Comparison of ENCODE assay signal across 8 mouse cellular contexts in the genomic region with DNA sequence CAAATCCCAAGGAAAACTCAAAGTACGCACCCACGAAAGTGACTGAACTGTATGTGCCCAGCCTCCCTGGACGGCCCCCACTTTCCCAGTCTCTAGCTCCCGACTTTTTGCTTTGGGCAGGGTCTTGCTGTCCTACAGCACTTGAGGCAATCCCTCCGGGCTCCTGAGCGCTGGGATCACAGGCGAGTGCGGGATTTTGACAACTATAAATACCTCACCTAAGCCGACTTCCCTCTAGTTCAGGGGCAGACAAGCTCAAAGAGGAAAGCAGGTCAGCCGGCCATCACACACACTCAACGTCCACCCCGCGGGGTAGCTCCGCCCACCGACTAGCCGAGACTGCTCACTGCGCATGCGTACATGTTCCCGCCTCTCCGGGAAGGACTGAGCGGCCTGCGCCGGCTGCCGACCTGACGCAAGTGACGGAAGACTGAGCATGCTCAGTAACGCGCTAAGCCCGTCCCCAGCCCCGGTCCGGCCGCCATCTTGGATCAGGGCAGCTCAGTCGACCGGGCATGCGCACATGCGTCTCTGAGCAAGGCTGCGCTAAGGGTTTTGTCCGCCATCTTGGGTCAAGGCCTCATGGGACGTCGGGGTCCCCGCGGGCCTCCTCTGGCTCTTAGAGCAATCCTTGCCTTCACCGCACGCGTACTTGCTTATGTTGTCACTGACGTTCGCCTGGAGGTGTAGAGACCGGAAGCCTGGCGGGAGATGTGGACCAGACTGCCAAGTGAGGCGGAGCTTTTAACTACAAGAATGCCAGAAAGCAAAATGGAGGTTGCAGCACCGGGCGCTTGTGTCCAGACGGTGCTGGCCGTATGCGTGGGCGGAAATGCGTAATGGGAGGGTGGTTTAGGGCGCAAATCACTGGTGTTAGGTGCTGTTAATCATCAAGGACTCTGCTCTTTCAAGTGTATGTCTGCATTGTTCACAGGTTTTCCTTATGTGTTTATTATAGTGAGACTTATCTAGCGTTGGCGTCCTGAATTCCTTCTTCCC. TPM values are rescaled to one million over a fixed set of nuclear protein-coding genes. Genes with fewer than 3 reads are reported as not detected.
DNase-seq lines count a peak whose midpoint lies in the region; ATAC-seq lines count a peak whose summit lies in the region.

0610009B22Rik (minus strand) TSS at position 545 of the 999 bp plus-strand sequence.

- H3K36me3 ChIP-seq in hindbrain, embryonic 16.5 days (ENCODE audit: control insufficient read depth, insufficient read depth, low read length), result peaks cover 3% of the 10 kb centered on the region; the same call in 1 of the 2 replicates
- H3K36me3 ChIP-seq in macrophage (ENCODE audit: inconsistent target), result no peaks in the 10 kb centered on the region

- peaks cover 20% of the 10 kb centered on the region for H3K79me2 ChIP-seq in macrophage (ENCODE audit: inconsistent target)

- WGBS in hindbrain, embryonic 16.5 days, result under 1% methylated on average over 60 of the region's 60 CpGs
- WGBS in macrophage (ENCODE audit: missing documents), result under 1% methylated on average over 59 of the region's 60 CpGs

- peaks cover 12% of the 10 kb centered on the region for H3K4me1 ChIP-seq in hindbrain, embryonic 16.5 days (ENCODE audit: control insufficient read depth, insufficient read depth, low read depth, low read length)

- peak within 1 kb of the TSS; percentile 100 for H3K27ac ChIP-seq in hindbrain, embryonic 16.5 days (ENCODE audit: low read depth, low read length)
- H3K27ac ChIP-seq in macrophage, result peak within 1 kb of the TSS; percentile 97

- no peaks in the 10 kb centered on the region for H3K27me3 ChIP-seq in hindbrain, embryonic 16.5 days (replicated peaks; ENCODE audit: control insufficient read depth, insufficient read depth, low read length)

- peak within 1 kb of the TSS; percentile 80 for H3K4me3 ChIP-seq in hindbrain, embryonic 16.5 days (ENCODE audit: low read length)
- H3K4me3 ChIP-seq in macrophage (ENCODE audit: inconsistent target), result peak within 1 kb of the TSS; percentile 97

- H3K9ac ChIP-seq in hindbrain, embryonic 16.5 days (ENCODE audit: low read depth, low read length), result peak within 1 kb of the TSS; percentile 84

- H3K4me2 ChIP-seq in hindbrain, embryonic 16.5 days (ENCODE audit: low read length), result peak within 1 kb of the TSS; percentile 88

- DNase-seq in WW6 (ENCODE audit: low read depth, low spot score), result peak; percentile 100
- peak; percentile 99 to 100 for DNase-seq in cerebellum, postnatal 4 days (ENCODE audit: low spot score in 2 of 2)
- DNase-seq in gastrocnemius, adult 18-20 months (ENCODE audit: low spot score), result peak; percentile 100
- DNase-seq in left cerebral cortex, adult 18-20 months (ENCODE audit: low spot score in 2 of 2), result peak; percentile 100
- DNase-seq in right cerebral cortex, adult 18-20 months, result peak; percentile 100
- DNase-seq in urinary bladder, postnatal 10 days (ENCODE audit: low spot score), result peak; percentile 99

- peak; percentile 99 for ATAC-seq in hindbrain, embryonic 16.5 days

- no peaks in the 10 kb centered on the region for H3K9me3 ChIP-seq in hindbrain, embryonic 16.5 days (ENCODE audit: control insufficient read depth, low read length)

RNA-seq across cellular contexts. Expression of gene 0610009B22Rik, which starts in this region (rescaled TPM):
- 10 to 100 TPM; 40.2 to 46.1 TPM for total RNA-seq in gastrocnemius, adult 18-20 months (2021)
- polyA plus RNA-seq in hindbrain, embryonic 16.5 days (2015; fragmentation: Nextera tagmentation; extraction: Ambion mirVana), result 90.0 and 106 TPM in 2 replicates
- total RNA-seq in left cerebral cortex, adult 18-20 months (2021), result 10 to 100 TPM; 37.3 to 37.8 TPM
- total RNA-seq in macrophage (2018; cell fraction: chromatin; rRNA removed), result 1 to 10 TPM in 16 of 26 experiments, under 1 TPM in 1, not detected in 9; 0.90 to 5.7 (median 2.2) TPM
- total RNA-seq in macrophage (2018; cell fraction: cytosol; rRNA removed), result 10 to 100 TPM; 15.0 to 46.2 (median 27.1) TPM
- total RNA-seq in macrophage (2018; cell fraction: nucleus; rRNA removed), result 10 to 100 TPM in 4 of 26 experiments, 1 to 10 TPM in 21, not detected in 1; 1.9 to 13.4 (median 5.8) TPM
- 31.2 to 56.1 TPM (median 46.3 TPM) in 3 replicates for polyA plus RNA-seq in macrophage (2018)

Comparison
In these comparisons a context has a peak if more than half of its experiments do, and no peak if none do; other contexts are left out.
1. Peak in every context shown above with its lines: DNase-seq, ATAC-seq, H3K4me3 ChIP-seq and H3K27ac ChIP-seq.